Mouse (Mus musculus) forebrain, embryonic 16.5 days (tissue): Measurements from ENCODE around the gene Plin1. TPM values are rescaled to one million over a fixed set of nuclear protein-coding genes. Genes with fewer than 3 reads are reported as not detected.

Experiments used
- ATAC-seq: fragments of 200-750 bp; cut with Nextera tagmentation; 2 replicates; pipeline ENCODE4 v1.8.0; 2017; ENCODE audit warnings: mild to moderate bottlenecking, moderate library complexity
- H3K27ac ChIP-seq: fragments of 300-500 bp; sonication (generic); 2 replicates; pipeline ENCODE4 v1.5.1; 2014; ENCODE audit warnings: low read length, control low read depth
- H3K27me3 ChIP-seq: fragments of 300-500 bp; sonication (generic); replicated peaks from 2 replicates; pipeline ENCODE4 v1.6.1; 2014; ENCODE audit warnings: low read length; ENCODE audit not compliant: control insufficient read depth, insufficient read depth
- H3K36me3 ChIP-seq: fragments of 300-500 bp; sonication (generic); 2 replicates; pipeline ENCODE4 v1.6.1; 2014; ENCODE audit not compliant: control insufficient read depth, insufficient read depth
- H3K4me1 ChIP-seq: fragments of 300-500 bp; sonication (generic); replicated peaks from 2 replicates; pipeline ENCODE4 v1.6.1; 2014; ENCODE audit warnings: low read length; ENCODE audit not compliant: control insufficient read depth, insufficient read depth
- H3K4me2 ChIP-seq: fragments of 300-500 bp; sonication (generic); 2 replicates; pipeline ENCODE4 v1.6.1; 2014; ENCODE audit warnings: mild to moderate bottlenecking, low read length, control low read depth
- H3K4me3 ChIP-seq: fragments of 300-500 bp; sonication (generic); replicated peaks from 2 replicates; pipeline ENCODE4 v1.5.1; 2014; ENCODE audit warnings: mild to moderate bottlenecking, low read length, control low read depth
- H3K9ac ChIP-seq: fragments of 300-500 bp; sonication (generic); replicated peaks from 2 replicates; pipeline ENCODE4 v1.6.1; 2014; ENCODE audit warnings: low read depth, low read length, control low read depth
- H3K9me3 ChIP-seq: fragments of 300-500 bp; sonication (generic); 2 replicates; pipeline ENCODE4 v1.6.1; 2016; ENCODE audit warnings: low read length; ENCODE audit not compliant: control insufficient read depth
- WGBS: fragments of 180-500 bp; shearing (Covaris S2); extraction: QIAGEN DNeasy Blood & Tissue Kit; methylation state at CpG from one replicate; pipeline ENCODE4 v1.1.7; 2014; 5-methylcytosine and 5-hydroxymethylcytosine counted together
- polyA plus RNA-seq: library from polyadenylated mRNA; unstranded; fragments of >200 nt; fragmentation: Nextera tagmentation; extraction: Ambion mirVana; gene quantifications from 2 replicates; pipeline ENCODE4 v1.2.1, GENCODE M21; 2015

Plin1 gene
- polyA plus RNA-seq, 1 experiment from 2014 or later, result not detected

- peaks cover 5% of the 10 kb centered on the region; the same call in 1 of the 2 replicates for H3K27me3 ChIP-seq
- H3K36me3 ChIP-seq, result no peaks in the 10 kb centered on the region
- peak; percentile 81 for ATAC-seq
- H3K9ac ChIP-seq, result peak overlapping the region; percentile 79
- peak overlapping the region; percentile 59 for H3K4me3 ChIP-seq
- no peaks in the 10 kb centered on the region for H3K9me3 ChIP-seq
- under 1% methylated on average over 48 of the region's 48 CpGs for WGBS
- peak overlapping the region; percentile 75 for H3K4me2 ChIP-seq
- H3K4me1 ChIP-seq, result peaks cover 4% of the 10 kb centered on the region; the same call in 1 of the 2 replicates
- H3K27ac ChIP-seq, result no peak overlapping the region
Measured at GRCm38 (mm10) chr7:79721386-79721977, 11.2 kb downstream of the Plin1 start.

DNA sequence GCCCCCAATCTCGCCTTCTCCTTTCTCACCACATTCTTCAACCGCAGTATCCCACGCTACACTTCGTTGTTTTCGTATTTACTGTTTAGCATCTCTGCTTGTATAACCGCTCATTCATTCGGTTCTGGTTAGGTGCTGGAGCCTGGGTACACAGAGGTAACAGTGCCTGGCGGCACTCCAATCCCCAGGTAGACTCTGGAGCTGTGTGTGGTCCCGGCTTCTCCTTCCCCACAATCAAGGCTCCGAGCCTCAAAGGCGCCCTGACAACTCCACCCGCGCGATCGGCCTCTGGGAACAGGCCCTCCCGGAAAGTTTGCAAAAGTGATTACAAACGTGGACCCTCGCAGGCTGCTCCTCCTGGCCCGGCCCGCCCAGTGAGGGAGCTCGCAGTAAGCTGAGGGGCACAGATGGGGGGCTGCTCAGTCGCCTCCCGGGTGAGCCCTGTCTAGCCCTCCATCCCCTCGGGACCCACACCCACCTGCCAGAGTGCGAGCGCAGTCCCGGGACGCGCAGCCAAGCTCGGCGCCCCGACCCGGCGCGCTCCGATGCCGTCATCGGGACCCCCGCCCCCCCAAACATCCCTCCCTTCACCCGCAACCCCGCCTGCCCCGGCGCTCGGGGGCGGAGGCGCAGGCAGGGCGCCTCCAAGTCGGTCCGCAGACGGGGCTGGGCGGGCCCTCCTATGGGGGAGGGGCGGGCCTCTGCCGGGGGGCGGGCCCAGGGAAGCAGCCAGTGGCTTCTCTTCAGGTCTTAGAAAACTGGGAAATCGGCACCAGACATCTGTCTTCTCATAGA lies 17.3 kb downstream of the Plin1 start, which contains the start of gene Kif7:
Gene Kif7 (minus strand): TSS at position 534 of the 795 bp plus-strand sequence.
- H3K27me3 ChIP-seq, result no peaks in the 10 kb centered on the region; the same call in 1 of the 2 replicates
- H3K36me3 ChIP-seq, result no peaks in the 10 kb centered on the region
- H3K9ac ChIP-seq, result peak within 1 kb of the TSS; percentile 63
- peak within 1 kb of the TSS; percentile 62 for H3K4me3 ChIP-seq
- peak within 1 kb of the TSS; percentile 78 for H3K4me2 ChIP-seq
- peak; percentile 89 for ATAC-seq
- H3K4me1 ChIP-seq, result peaks cover 15% of the 10 kb centered on the region
- H3K27ac ChIP-seq, result no peak within 1 kb of the TSS
- H3K9me3 ChIP-seq, result no peaks in the 10 kb centered on the region
- WGBS, result under 1% methylated on average over 51 of the region's 55 CpGs

DNA sequence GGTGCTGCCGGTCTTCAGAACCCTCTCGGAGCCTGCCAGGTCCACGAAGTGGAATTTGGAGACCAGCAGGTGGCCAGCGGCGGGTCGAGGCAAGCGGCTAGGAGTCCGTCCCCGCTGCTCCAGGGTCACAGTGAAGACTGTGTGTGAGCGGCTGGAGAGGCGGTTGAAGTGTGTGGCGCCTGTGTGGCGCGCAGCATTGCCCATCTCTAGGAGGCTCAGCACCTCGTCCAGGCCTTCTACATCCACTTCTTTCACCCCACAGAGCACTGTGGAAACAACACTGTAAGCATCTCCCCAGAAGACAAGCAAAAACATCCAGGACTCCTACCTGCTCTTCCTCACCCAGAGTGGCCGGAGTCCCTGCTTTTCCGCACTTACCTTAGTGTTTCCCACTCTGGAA lies 21.9 kb downstream of the Plin1 start:
- Histone ChIP-seq H3K4me1 (peaks cover 17% of the 10 kb centered on the region), H3K4me3 (peak overlapping the region; percentile 50), H3K9ac (peak overlapping the region; percentile 66), H3K4me2 (peak overlapping the region; percentile 79), H3K27me3 (no peaks in the 10 kb centered on the region), H3K27ac (no peak overlapping the region), H3K36me3 (no peaks in the 10 kb centered on the region; the same call in 1 of the 2 replicates), H3K9me3 (no peaks in the 10 kb centered on the region)
- ATAC-seq, result no peak
- 34% methylated on average over 17 of the region's 17 CpGs for WGBS

DNA sequence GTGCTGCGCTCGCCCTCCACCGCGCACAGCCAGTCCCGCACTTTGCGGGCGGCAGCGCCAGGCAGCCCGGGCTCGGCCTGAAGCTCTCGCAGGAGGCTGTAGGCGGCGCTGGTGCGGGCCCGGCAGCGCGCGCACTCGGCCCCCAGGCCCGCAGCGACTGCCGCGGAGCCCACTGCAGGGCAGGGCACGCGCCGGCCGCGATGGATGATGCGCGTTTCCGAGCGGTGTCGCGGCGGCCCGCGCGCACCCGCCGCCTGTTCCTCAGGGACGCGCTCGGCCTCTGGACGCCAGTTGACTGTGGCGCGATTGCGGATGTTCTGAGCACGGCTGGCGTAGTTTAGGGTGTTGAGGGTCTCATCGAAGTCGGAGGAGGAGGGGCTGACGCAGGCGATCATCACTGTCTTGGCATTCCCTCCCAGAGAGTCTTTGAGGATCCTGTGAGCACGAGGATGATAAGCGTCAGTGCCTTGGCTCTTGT lies 22.5 kb downstream of the Plin1 start:
- Histone ChIP-seq H3K27ac (no peak overlapping the region), H3K9me3 (no peaks in the 10 kb centered on the region), H3K27me3 (no peaks in the 10 kb centered on the region), H3K4me2 (peak overlapping the region; percentile 79), H3K4me1 (peaks cover 15% of the 10 kb centered on the region), H3K4me3 (peak overlapping the region; percentile 50), H3K36me3 (no peaks in the 10 kb centered on the region; the same call in 1 of the 2 replicates), H3K9ac (peak overlapping the region; percentile 66)
- ATAC-seq, result peak; percentile 95
- under 1% methylated on average over 55 of the region's 55 CpGs for WGBS

GRCm38 (mm10) chr7:79705210-79705609 lies 27.5 kb downstream of the Plin1 start:
- Histone ChIP-seq H3K4me2 (no peak overlapping the region), H3K36me3 (no peaks in the 10 kb centered on the region; the same call in 1 of the 2 replicates), H3K9ac (no peak overlapping the region), H3K27me3 (no peaks in the 10 kb centered on the region), H3K4me1 (peaks cover 5% of the 10 kb centered on the region), H3K27ac (no peak overlapping the region), H3K9me3 (no peaks in the 10 kb centered on the region), H3K4me3 (no peak overlapping the region)
- ATAC-seq, result no peak
- 93% methylated on average over 5 of the region's 5 CpGs for WGBS

GRCm38 (mm10) chr7:79702755-79703154 lies 29.9 kb downstream of the Plin1 start:
- Histone ChIP-seq H3K27me3 (no peaks in the 10 kb centered on the region), H3K9me3 (no peaks in the 10 kb centered on the region), H3K4me3 (no peak overlapping the region), H3K4me1 (no peaks in the 10 kb centered on the region), H3K4me2 (no peak overlapping the region), H3K9ac (no peak overlapping the region), H3K36me3 (no peaks in the 10 kb centered on the region; the same call in 1 of the 2 replicates), H3K27ac (no peak overlapping the region)
- WGBS, result 85% methylated on average over 16 of the region's 16 CpGs
- ATAC-seq, result no peak

GRCm38 (mm10) chr7:79696495-79696894 lies 36.2 kb downstream of the Plin1 start:
- 0 out of 2 replicates have a peak, but pooled peaks cover 4% of the 10 kb centered on the region for H3K36me3 ChIP-seq
- WGBS, result 87% methylated on average over 8 of the region's 8 CpGs

GRCm38 (mm10) chr7:79680231-79680630 lies 52.5 kb downstream of the Plin1 start:
- H3K9me3 ChIP-seq, result no peaks in the 10 kb centered on the region
- H3K4me3 ChIP-seq, result no peak overlapping the region
- H3K27ac ChIP-seq, result no peak overlapping the region
- H3K4me1 ChIP-seq, result no peaks in the 10 kb centered on the region
- H3K4me2 ChIP-seq, result no peak overlapping the region
- no peak overlapping the region for H3K9ac ChIP-seq
- H3K27me3 ChIP-seq, result no peaks in the 10 kb centered on the region
- H3K36me3 ChIP-seq, result 0 out of 2 replicates have a peak, but pooled peaks cover 2% of the 10 kb centered on the region
- WGBS, result 93% methylated on average over 2 of the region's 2 CpGs
- ATAC-seq, result no peak

More at GRCm38 (mm10) chr7:79696495-79696894, 36.2 kb downstream of the Plin1 start:
- no peak overlapping the region for H3K4me3 ChIP-seq
- ATAC-seq, result no peak
- no peak overlapping the region for H3K4me2 ChIP-seq
- no peak overlapping the region for H3K9ac ChIP-seq
- no peaks in the 10 kb centered on the region for H3K9me3 ChIP-seq
- no peak overlapping the region for H3K27ac ChIP-seq
- H3K4me1 ChIP-seq, result no peaks in the 10 kb centered on the region
- H3K27me3 ChIP-seq, result no peaks in the 10 kb centered on the region

GRCm38 (mm10) chr7:79679186-79679585 lies 53.5 kb downstream of the Plin1 start:
- no peak overlapping the region for H3K4me3 ChIP-seq
- H3K4me1 ChIP-seq, result no peaks in the 10 kb centered on the region
- H3K4me2 ChIP-seq, result no peak overlapping the region
- H3K27ac ChIP-seq, result no peak overlapping the region
- no peak overlapping the region for H3K9ac ChIP-seq
- no peak for ATAC-seq
- no peaks in the 10 kb centered on the region for H3K9me3 ChIP-seq
- H3K27me3 ChIP-seq, result no peaks in the 10 kb centered on the region
- 0 out of 2 replicates have a peak, but pooled peaks cover 2% of the 10 kb centered on the region for H3K36me3 ChIP-seq
